11 mouse cellular contexts compared by ENCODE assay signal in the genomic region with DNA sequence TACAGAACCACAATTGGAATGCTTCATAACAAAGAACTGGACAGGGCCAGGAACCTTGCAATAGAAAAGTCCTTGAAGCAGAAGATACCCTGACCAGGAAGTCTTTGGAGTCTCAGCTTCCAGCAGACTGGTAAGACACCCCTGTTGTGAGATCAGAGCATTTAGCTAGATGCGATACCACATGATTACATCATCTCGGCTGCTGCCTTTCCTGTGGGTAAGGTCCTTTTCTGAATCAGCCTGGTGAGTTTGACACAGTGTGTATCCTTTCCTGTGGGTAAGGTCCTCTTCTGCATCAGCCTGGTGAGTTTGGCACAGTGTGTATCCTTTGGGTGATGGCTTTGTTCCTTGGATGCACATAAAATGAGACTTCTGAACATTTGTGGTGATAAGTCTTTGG.
"Had no signal": no experiment of that assay in that cellular context is flagged by ENCODE, and none has a peak within 500 bp of the region (broad histone marks: within the 10 kb centered on the region; RNA-seq: fewer than 3 reads in every experiment).

No protein-coding gene starts in this region.

- ATAC-seq: liver, postnatal 0 days; lung, postnatal 0 days; midbrain, embryonic 13.5 days; midbrain, embryonic 15.5 days had no signal

- DNase-seq: liver, postnatal 0 days; lung, adult 2 months; lung, postnatal 14 days; lung, postnatal 36 days; right cerebral cortex, postnatal 14 days; thymus, adult 18-20 months; thymus, postnatal 25 days; thymus, postnatal 4 days had no signal
